Mouse (Mus musculus) testis, adult 2 months (tissue): Measurements from ENCODE around the gene Card10. TPM values are rescaled to one million over a fixed set of nuclear protein-coding genes. Genes with fewer than 3 reads are reported as not detected.

ENCODE experiments used
- H3K27ac ChIP-seq: fragments of 200-500 bp; 2 replicates; pipeline ENCODE4 v1.5.1; 2012; ENCODE audit warnings: low read depth, low read length; ENCODE audit not compliant: control insufficient read depth, insufficient read depth
- H3K27me3 ChIP-seq: fragments of 200-500 bp; 2 replicates; pipeline ENCODE4 v1.6.1; 2012; ENCODE audit warnings: mild to moderate bottlenecking, low read length, moderate library complexity; ENCODE audit not compliant: control insufficient read depth, insufficient read depth
- H3K36me3 ChIP-seq: fragments of 200-500 bp; 2 replicates; pipeline ENCODE4 v1.6.1; 2012; ENCODE audit warnings: mild to moderate bottlenecking, low read length; ENCODE audit not compliant: control insufficient read depth, insufficient read depth
- H3K4me1 ChIP-seq: fragments of 200-500 bp; 2 replicates; pipeline ENCODE4 v1.6.1; 2012; ENCODE audit warnings: low read length; ENCODE audit not compliant: control insufficient read depth, insufficient read depth
- H3K4me3 ChIP-seq: fragments of 200-500 bp; 2 replicates; pipeline ENCODE4 v1.5.1; 2012; ENCODE audit warnings: low read depth, mild to moderate bottlenecking, low read length, moderate library complexity, mixed read lengths; ENCODE audit not compliant: control insufficient read depth
- CTCF ChIP-seq: fragments of 200-500 bp; IDR thresholded peaks from 2 replicates; pipeline ENCODE4 v1.5.1; 2012; ENCODE audit warnings: low read depth, mild to moderate bottlenecking, inconsistent platforms, low read length, moderate library complexity; ENCODE audit not compliant: control insufficient read depth, insufficient read depth, insufficient replicate concordance
- POLR2A ChIP-seq: fragments of 200-500 bp; IDR thresholded peaks from 2 replicates; pipeline ENCODE4 v1.6.1; 2012; ENCODE audit warnings: low read depth, mild to moderate bottlenecking, inconsistent platforms, low read length, moderate library complexity; ENCODE audit not compliant: control insufficient read depth
- polyA plus RNA-seq: library from polyadenylated mRNA; depleted of rRNA; stranded (reverse); fragments of >200 nt; gene quantifications from 2 replicates; pipeline ENCODE4 v1.2.3, GENCODE M21; 2012

Gene Card10
- polyA plus RNA-seq, 1 experiment = 5.0 TPM

GRCm38 (mm10) chr15:78816074-78816391, 13.2 kb upstream of the Card10 start:
- Histone ChIP-seq H3K4me1 (no peaks in the 10 kb centered on the region; the same call in 1 of the 2 replicates), H3K36me3 (no peaks in the 10 kb centered on the region), H3K4me3 (no peak overlapping the region), H3K27me3 (no peaks in the 10 kb centered on the region), H3K27ac (no peak overlapping the region)
- no peak for TF ChIP-seq POLR2A
- no peak for TF ChIP-seq CTCF

- Histone ChIP-seq H3K36me3 (no peaks in the 10 kb centered on the region), H3K4me1 (no peaks in the 10 kb centered on the region; the same call in 1 of the 2 replicates), H3K27me3 (no peaks in the 10 kb centered on the region), H3K4me3 (no peak overlapping the region), H3K27ac (no peak overlapping the region)
- TF ChIP-seq CTCF = no peak
- no peak for TF ChIP-seq POLR2A
These were observed 12.7 kb upstream of the Card10 start for GRCm38 (mm10) chr15:78815314-78816073.

DNA sequence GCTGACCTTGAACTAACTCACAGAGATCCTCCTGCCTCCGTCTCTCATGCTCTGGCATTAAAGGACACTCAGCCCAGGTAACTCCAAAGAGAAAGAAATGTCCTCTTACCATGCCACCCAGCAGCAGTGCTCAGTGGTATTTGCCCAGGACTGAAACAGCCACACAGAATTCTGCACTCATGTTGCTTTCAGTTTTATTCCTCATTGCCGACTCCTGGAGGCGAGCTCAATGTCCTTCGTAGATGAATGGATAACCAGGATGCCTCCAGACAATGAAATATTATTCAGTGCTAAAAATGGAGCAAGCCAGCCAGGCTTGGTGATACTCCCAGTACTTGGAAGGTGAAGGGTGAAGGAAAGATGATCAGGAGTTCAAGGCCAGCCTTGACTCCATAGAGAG, 10.8 kb upstream of the Card10 start:
- no peak for TF ChIP-seq POLR2A
- no peak for TF ChIP-seq CTCF
- Histone ChIP-seq H3K36me3 (no peaks in the 10 kb centered on the region), H3K4me1 (no peaks in the 10 kb centered on the region; the same call in 1 of the 2 replicates), H3K4me3 (no peak overlapping the region), H3K27me3 (no peaks in the 10 kb centered on the region), H3K27ac (no peak overlapping the region)

DNA sequence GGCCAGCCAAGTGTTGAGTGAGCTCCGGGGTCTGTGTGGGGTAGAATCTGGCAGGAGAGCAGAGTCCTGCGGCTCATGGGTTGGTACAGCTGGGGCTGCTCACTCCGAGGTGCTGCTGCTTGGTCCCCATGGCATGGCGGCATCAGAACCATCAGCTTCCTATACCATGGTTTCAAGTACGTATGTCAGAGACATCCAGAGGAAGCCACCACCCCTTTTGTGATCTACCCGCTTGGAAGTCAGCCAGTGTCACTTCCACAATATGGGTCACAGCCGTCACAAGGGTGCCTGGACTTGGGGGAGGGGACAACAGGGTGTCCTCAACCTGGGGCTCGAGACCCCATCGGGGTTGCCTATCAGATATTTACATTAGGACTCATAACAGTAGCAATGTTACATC, 7.3 kb upstream of the Card10 start:
- H3K36me3 ChIP-seq = no peaks in the 10 kb centered on the region
- H3K27me3 ChIP-seq = no peaks in the 10 kb centered on the region
- no peak overlapping the region for H3K4me3 ChIP-seq
- no peaks in the 10 kb centered on the region for H3K4me1 ChIP-seq
- no peak for TF ChIP-seq POLR2A
- H3K27ac ChIP-seq = no peak overlapping the region

GRCm38 (mm10) chr15:78809739-78810138, 6.9 kb upstream of the Card10 start:
- TF ChIP-seq POLR2A (no peak), CTCF (no peak)
- Histone ChIP-seq H3K4me3 (no peak overlapping the region), H3K27ac (no peak overlapping the region), H3K4me1 (no peaks in the 10 kb centered on the region), H3K27me3 (no peaks in the 10 kb centered on the region), H3K36me3 (no peaks in the 10 kb centered on the region)

GRCm38 (mm10) chr15:78808980-78809379, 6.1 kb upstream of the Card10 start:
- no peaks in the 10 kb centered on the region for H3K4me1 ChIP-seq
- H3K27me3 ChIP-seq = no peaks in the 10 kb centered on the region
- TF ChIP-seq CTCF (no peak), POLR2A (no peak)
- no peak overlapping the region for H3K4me3 ChIP-seq
- no peak overlapping the region for H3K27ac ChIP-seq
- no peaks in the 10 kb centered on the region for H3K36me3 ChIP-seq

DNA sequence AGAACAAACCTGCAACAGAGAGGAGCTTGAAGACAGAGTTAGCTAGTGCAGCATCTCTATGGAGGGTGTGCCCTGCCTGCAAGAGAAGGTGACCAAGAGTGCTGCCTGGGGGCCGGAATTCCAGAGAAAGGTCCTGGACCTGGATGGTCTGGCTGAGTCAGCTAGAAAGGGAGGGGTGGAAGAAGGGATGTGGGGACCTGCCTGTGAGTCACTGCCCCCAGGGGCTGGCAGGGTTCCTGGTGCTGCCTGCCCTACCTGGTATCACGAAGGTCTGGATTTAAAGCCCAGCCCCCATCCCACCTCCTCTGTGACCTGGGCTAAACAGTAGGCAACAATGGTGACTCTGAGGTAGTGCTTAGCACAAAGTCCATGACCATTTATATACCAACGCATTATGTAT, 4.3 kb upstream of the Card10 start:
- TF ChIP-seq POLR2A (no peak), CTCF (no peak)
- Histone ChIP-seq H3K4me1 (peaks cover 9% of the 10 kb centered on the region), H3K4me3 (no peak overlapping the region), H3K27ac (no peak overlapping the region), H3K36me3 (no peaks in the 10 kb centered on the region), H3K27me3 (no peaks in the 10 kb centered on the region)
